Mouse (Mus musculus): ENCODE measurements at regions not wholly inside any gene's neighbourhood (a gene's known extent, or its start where the extent isn't known, plus 50 kb on each side); places are given as distances from the start of the nearest gene placed in this dataset.

GRCm38 (mm10) chr14:114808621-114809020 is 283.4 kb upstream of the Gpc5 start:
- no peak for DNase-seq

- no peak for DNase-seq
These were observed 271.3 kb upstream of the Gpc5 start for GRCm38 (mm10) chr14:114820677-114821076.

GRCm38 (mm10) chr14:114821098-114821594 is 270.9 kb upstream of the Gpc5 start:
- DNase-seq: no peak

- DNase-seq: no peak
These were observed 270.3 kb upstream of the Gpc5 start for GRCm38 (mm10) chr14:114821672-114822071.

GRCm38 (mm10) chr14:114826662-114827321 is 265.2 kb upstream of the Gpc5 start:
- no peak for DNase-seq

- DNase-seq: no peak
These were observed 262.7 kb upstream of the Gpc5 start for GRCm38 (mm10) chr14:114829310-114829709.

- DNase-seq: no peak
These were observed 259.0 kb upstream of the Gpc5 start for GRCm38 (mm10) chr14:114832987-114833386.

- DNase-seq: no peak
These were observed 255.2 kb upstream of the Gpc5 start for GRCm38 (mm10) chr14:114836723-114837349.

- DNase-seq: no peak
These were observed 254.3 kb upstream of the Gpc5 start for GRCm38 (mm10) chr14:114837652-114838276.

- DNase-seq: no peak
These were observed 252.6 kb upstream of the Gpc5 start for GRCm38 (mm10) chr14:114839340-114839903.

GRCm38 (mm10) chr14:114840766-114841165 is 251.2 kb upstream of the Gpc5 start:
- no peak for DNase-seq

GRCm38 (mm10) chr14:114841552-114841951 is 250.5 kb upstream of the Gpc5 start:
- no peak for DNase-seq

- DNase-seq: no peak
These were observed 249.7 kb upstream of the Gpc5 start for GRCm38 (mm10) chr14:114842327-114842726.

GRCm38 (mm10) chr14:114843105-114843743 is 248.8 kb upstream of the Gpc5 start:
- DNase-seq: no peak

GRCm38 (mm10) chr14:114854324-114855054 is 237.5 kb upstream of the Gpc5 start:
- DNase-seq: no peak

GRCm38 (mm10) chr14:114855055-114855740 is 236.8 kb upstream of the Gpc5 start:
- DNase-seq: no peak

- DNase-seq: no peak
These were observed 236.3 kb upstream of the Gpc5 start for GRCm38 (mm10) chr14:114855746-114856145.

GRCm38 (mm10) chr14:114856243-114857031 is 235.6 kb upstream of the Gpc5 start:
- no peak for DNase-seq

GRCm38 (mm10) chr14:114857171-114857570 is 234.8 kb upstream of the Gpc5 start:
- no peak for DNase-seq

- no peak for DNase-seq
These were observed 234.3 kb upstream of the Gpc5 start for GRCm38 (mm10) chr14:114857689-114858088.

GRCm38 (mm10) chr14:114863585-114863984 is 228.4 kb upstream of the Gpc5 start:
- DNase-seq: no peak

Measured in cerebellum, adult 11 months (tissue).